Mouse (Mus musculus) layer of hippocampus, postnatal 36 days (tissue): Measurements from ENCODE around the gene Pak1ip1. TPM values are rescaled to one million over a fixed set of nuclear protein-coding genes. Genes with fewer than 3 reads are reported as not detected.
"Not testable (repeated sequence)": the region's sequence is repeated elsewhere in the genome, so short reads cannot be mapped to it uniquely, and the experiment has no call there.

Experiments
- DNase-seq, 2 experiments: peaks; one replicate each; pipeline ENCODE4 v3.0.0; 2022
- total RNA-seq, 2 experiments: library from RNA; stranded (reverse); gene quantifications; 2 replicates each; pipeline ENCODE4 v1.2.3; 2021

Gene Pak1ip1
- 10 to 100 TPM; 40.7 to 42.7 TPM for total RNA-seq

GRCm38 (mm10) chr13:41000926-41001639 lies at the start of gene Pak1ip1:
Gene Pak1ip1 (plus strand): TSS chr13:41001023.
- DNase-seq, result peak; percentile 94 to 95

DNA sequence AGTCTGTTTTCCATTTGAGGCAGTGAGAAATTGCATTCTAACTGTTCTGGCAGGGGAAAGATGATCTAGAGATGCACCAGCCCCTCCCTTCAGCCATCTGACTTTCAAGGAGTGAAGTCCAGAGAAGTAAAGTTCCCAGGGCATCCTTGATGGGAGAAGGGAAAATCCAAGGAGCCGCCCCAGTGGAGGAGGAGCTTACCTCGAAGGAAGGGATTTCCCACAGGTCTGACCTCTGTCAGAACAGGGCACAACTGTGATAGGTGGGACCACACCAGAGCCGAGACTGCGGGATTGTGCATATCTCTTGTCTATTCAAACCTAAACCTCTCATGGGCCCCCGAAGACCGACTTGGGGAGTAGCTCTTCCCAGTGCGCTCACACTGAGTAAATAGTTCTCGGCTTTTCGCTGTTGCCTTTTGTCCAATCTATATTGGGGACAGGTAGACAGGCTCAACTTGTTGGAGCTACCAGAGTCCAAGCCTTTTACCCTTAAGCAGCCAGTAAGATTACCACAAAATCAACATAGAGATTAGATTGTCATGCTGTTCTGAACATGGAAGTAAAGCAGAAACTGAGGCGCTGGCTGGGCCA lies 49.3 kb upstream of the Pak1ip1 start:
- no peak for DNase-seq

GRCm38 (mm10) chr13:40953231-40953630 lies 47.6 kb upstream of the Pak1ip1 start:
- DNase-seq, result no peak

DNA sequence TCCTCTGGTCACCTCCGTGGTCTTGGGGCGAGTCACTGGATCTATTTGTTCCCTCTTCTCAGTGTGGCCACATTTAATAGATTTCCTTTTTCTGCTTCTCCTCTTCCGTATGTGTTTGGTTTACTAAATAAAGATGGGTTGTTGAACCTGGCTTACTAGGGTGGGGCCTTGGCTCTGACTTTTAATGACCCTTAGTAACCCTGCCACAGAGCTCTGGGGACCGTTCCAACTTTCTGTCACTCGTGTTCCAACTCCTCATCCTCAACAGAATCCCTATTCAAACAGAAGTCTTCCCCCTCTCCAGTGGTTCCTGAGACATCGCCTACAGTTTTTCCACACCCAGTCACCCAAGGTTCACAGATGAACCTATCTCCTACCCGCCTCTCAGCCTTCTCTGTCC lies 45.0 kb upstream of the Pak1ip1 start:
- DNase-seq, result no peak

- DNase-seq, result no peak
Observed at GRCm38 (mm10) chr13:40967609-40968008, 33.2 kb upstream of the Pak1ip1 start.

- DNase-seq, result no peak
Observed at GRCm38 (mm10) chr13:40968564-40968963, 32.3 kb upstream of the Pak1ip1 start.

DNA sequence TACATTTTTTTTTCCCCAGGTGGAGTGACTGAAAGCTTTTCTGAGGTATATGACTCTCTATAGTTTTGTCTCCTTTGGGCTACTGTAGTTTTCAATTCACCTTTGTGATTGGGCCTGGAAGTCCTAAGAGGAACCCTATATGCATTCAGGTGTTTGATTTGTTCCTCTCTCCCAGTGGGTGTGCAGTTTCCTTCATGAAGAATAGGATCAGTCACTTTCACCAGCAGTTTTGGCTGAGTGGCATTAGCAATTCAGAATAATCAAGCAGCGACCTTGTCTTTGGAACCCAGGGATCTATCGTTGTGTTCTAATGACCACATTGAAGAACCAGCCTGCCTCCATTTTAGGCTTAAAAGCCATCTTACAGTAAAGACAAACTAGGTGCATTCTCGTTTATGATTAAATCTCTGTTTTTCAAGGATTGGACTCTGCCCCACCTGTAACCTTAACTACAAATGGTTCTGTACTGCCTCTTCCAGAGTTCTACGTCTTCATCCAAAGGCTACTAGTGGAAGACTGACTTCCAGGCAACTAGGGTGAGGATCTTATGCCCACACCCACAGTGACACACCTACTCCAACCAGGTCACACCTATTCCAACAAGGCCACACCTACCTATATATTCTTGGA lies 30.9 kb upstream of the Pak1ip1 start:
- no peak for DNase-seq

DNA sequence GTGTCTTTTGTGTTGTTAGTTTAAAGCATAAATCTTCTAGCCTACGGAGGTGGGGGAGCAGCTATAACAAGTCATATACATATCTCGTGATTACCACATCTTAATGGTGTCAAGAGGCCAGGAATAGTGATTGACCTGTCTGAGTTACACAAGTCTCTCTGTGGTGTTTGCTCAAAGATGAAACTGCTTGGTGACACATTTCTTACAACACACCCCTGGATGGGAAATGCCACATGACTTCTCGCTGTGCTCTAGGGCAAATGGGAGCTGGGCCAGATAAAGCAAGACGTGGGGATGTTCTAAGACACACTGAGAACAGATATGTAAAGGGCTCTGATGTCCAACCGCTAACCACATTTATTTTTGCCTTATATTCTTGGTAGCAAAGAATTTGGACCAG lies 29.6 kb upstream of the Pak1ip1 start:
- no peak for DNase-seq

GRCm38 (mm10) chr13:40971831-40972230 lies 29.0 kb upstream of the Pak1ip1 start:
- no peak for DNase-seq

DNA sequence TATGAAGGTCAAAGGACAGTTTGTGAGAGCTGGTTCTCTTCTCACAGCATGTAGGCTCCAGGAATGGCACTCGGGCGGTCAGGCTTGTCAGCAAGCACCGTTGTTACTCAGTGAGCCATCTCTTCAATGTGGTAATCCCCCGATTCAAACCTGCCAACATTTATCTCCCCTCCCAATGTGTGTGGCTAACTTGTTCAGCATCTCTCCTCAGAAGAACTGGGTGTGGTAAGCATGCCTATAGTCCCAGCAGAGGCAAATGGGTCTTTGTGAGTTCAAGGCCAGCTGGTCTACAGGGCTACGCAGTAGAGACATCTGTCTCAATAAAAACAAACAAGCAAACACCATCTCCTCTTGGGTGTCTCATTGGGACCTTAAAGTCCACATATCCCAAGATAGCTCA lies 27.8 kb upstream of the Pak1ip1 start:
- no peak for DNase-seq

DNA sequence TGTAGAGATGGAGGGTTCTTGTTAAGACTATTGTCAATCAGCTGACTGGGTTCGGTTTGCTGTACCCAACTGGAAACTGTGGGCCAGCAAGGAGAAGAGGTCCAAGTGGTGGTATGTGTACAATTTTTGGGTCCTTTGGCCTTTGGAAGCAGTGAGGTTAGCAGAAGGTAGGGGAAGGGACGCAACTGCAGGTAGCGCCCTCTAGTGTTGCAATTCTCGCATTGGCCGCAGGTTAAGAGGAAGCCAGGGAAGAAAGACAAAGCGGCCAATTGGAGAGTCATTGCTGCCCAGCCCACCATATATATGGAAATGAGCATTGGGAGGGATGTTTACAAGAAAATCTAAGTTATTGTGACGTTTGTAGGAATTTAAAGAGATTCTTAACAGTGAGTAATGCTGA lies 23.2 kb upstream of the Pak1ip1 start:
- DNase-seq, result peak in 1 of 2 experiments; percentile 12

GRCm38 (mm10) chr13:40978652-40979051 lies 22.2 kb upstream of the Pak1ip1 start:
- no peak for DNase-seq

GRCm38 (mm10) chr13:40979321-40979720 lies 21.5 kb upstream of the Pak1ip1 start:
- no peak for DNase-seq

- no peak for DNase-seq
Observed at GRCm38 (mm10) chr13:40982759-40983158, 18.1 kb upstream of the Pak1ip1 start.

DNA sequence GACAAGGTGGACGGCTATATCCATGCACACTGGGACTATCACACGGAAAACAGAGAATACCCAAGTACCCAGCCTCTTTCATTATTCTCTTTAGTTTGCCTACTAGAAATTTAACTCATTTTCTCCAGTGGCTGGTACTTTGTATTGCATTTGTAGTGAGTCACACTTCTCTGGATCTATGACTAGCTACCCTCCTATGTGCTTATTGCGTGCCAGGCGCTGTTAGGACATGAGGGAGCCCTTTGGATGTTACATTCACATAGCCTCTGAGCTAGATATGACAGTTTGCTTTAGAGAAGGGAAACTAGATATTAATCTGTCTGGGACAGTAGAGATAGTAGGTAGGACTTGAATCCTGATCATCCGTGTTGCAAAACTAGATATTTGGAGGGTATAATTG lies 14.7 kb upstream of the Pak1ip1 start:
- DNase-seq, result no peak

DNA sequence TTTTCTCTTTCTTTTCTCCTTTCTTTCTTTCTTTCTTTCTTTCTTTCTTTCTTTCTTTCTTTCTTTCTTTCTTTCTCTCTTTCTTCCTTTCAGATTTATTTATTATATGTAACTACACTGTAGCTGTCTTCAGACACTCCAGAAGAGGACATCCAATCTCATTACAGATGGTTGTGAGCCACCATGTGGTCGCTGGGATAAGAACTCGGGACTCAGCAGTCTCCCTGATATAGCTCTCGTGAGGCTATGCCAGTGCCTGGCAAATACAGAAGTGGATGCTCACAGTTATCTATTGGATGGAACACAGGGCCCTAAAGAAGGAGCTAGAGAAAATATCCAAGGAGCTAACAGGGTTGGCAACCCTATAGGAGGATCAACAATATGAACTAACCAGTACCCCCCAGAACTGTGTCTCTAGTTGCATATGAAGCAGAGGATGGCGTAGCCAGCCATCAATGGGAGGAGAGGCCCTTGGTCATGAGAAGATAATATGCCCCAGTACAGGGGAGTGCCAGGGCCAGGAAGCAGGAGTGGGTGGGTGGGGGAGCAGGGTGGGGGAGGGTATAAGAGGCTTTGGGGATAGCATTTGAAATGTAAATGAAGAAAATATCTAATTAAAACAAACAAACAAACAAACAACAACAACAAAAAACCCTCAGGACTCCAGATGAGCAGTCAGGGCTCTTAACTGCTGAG lies 13.1 kb upstream of the Pak1ip1 start:
- not testable (repeated sequence) for DNase-seq

DNA sequence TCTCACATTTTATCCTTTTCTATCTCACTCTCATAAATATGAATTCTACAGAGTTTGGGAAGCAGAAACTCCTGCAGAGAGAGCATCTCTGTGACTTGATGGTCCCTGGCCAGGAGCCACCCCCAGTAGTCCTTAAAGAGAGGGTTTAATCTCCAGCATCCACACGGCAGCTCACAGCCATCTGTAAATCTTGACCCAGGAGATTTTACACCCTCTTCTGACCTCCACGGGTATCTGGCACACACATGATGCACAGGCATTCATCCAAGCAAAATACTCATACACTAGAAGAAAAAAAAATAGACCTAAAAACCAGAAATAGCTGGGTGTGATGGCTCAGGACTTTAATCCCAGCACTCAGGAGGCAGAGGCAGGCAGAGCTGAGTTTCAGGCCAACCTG lies 12.4 kb upstream of the Pak1ip1 start:
- no peak for DNase-seq

DNA sequence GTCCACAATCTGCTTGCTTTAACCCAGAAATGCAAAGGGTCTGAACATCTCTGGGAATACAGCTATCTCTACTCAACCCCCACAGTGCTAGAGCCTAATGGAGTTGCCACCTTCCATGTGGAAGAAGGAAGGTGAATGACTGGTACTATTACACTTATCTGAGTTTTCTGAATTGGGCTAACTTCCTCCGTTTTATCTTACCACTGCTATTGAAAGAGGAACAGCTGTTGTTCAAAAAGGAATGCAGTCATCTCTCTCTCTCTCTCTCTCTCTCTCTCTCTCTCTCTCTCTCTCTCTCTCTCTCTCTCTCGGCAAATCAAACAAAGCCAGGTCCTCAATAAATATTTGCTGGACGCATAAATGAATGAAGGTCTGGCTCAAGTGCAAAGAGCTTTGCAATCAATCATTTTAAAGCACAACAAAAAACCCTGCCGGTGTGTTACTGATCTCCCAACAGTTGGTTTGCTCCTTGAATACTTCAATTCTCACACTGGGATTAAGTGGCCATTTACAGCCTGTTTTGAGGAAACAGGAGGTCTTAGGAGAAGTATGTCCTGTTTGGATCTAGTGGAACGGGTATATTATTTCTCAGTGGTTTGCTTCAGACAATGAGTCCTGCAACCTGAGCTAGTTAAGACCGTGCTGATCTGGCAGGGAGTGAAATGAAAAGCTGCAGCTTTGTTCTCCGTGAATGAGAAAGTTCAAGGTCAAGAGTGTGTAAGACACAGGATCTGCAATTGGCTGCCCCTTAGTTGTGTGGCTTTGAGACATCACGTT lies 6.1 kb upstream of the Pak1ip1 start:
- no peak for DNase-seq

- not testable (repeated sequence) for DNase-seq
Observed at GRCm38 (mm10) chr13:40998537-40998936, 2.3 kb upstream of the Pak1ip1 start.

DNA sequence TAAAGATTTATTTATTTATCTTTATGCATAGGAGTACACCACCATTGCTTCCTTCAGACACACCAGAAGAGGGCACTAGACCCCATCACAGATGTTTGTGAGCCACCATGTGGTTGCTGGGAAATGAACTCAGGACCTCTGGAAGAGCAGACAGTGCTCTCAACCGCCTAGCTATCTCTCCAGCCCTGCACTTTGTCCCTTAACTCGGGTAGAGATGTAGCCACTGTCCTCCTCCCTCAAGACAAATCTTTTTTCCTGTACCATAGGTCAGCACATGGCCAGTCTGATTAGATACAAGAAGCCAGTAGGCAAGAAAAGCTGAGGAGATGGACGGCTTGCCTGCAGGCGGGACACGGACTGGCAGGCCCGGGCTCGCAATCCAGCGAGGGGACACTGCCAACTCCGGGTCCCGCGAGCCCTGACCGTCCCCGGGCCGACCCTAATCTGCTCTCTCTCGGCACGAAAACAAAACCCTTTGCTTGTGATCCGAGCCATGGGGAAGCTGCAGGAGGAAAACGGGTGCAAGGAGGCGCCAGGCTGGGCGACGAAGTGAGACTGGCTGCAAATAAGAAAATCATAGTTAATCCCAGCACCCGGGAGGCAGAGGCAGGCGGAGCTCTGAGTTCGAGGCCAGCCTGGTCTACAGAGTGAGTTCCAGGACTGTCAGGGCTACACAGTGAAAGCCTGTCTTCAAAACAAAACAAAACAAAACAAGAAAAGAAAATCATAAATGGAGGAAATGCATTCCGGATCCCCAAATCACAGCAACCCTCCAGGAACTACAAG lies 490 bp upstream of the Pak1ip1 start:
- DNase-seq, result peak in 1 of 2 experiments; percentile 41

DNA sequence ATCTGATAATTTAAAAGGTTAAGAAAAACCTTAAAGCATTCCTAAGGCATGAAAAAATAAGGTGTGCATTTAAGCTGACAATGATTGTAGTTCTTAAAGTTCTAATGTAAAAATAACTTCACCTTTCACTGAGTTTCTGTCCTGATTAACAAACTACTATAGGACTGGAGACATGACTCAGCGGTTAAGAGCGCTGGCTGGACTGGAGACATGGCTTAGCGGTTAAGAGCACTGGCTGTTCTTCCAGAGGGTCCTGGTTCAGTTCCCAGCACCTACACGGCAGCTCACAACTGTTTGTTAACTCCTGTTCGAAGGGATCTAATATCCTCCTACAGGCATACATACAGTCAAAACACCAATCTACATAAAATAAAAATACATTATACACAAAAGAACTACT lies 1.2 kb downstream of the Pak1ip1 start:
- DNase-seq, result no peak

- DNase-seq, result no peak
Observed at GRCm38 (mm10) chr13:41006244-41006643, 5.4 kb downstream of the Pak1ip1 start.
